Mouse (Mus musculus): ENCODE results near the gene Crtam. TPM values are rescaled to one million over a fixed set of nuclear protein-coding genes. Genes with fewer than 3 reads are reported as not detected.

Gene Crtam
- total RNA-seq, 2 experiments from 2014 or later = not detected

- DNase-seq (ENCODE audit: low spot score in 2 of 2) = peak in 1 of 2 experiments; percentile 21
Observed at GRCm38 (mm10) chr9:41011512-41012436, 7.3 kb upstream of the Crtam start.

DNA sequence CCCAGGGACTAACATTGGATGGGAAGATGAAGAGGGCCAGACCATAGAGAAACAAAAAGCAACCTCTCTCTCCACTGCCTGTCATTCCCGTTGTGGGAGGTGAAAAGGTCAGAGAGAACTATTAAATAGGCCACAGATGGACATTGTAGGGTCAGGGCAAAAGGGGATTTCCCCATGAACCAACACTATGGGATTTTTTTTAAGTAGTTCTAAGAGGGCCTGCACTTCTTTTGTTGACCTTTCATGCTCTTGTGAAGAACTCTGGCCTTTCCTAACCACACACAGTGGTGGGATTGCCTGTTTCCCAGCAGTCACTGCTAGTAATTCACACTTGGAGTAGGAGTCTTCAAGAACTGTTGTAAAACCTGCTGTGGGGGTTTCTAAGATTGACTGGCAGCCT, 3.4 kb upstream of the Crtam start:
- DNase-seq (ENCODE audit: low spot score in 2 of 2) = no peak

DNA sequence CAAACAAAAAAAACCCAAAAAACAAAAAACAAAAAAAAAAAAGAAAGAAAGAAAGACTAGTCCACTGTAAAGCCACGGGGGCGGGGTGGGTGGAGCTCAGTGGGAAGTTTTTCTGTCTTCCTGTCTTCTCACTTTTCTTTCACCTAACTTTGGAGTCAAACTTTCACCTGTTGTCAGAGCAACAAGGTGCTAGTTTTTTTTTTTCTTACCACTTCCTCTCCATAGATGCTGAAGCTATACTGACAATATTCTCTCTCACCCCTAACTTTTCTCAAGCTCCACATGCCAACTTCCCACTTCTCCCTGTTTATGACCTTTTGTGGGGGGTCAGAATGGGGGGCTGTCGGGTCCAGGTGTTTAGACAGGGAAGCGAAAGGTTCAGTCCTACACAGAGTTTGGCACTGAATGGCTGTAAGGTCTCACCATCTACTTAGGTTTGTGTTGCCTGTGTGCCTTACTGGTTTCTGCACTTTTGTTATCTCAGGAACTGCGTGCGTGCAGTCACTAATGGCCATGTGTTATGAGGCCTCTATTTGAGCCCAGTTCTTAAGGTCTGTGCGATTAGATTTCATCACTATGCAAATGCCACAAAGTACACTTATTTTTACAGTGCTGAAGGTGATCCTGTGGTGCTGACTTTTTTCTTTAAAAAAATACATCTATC, 7.2 kb downstream of the Crtam start:
- DNase-seq (ENCODE audit: low spot score in 2 of 2) = no peak

DNA sequence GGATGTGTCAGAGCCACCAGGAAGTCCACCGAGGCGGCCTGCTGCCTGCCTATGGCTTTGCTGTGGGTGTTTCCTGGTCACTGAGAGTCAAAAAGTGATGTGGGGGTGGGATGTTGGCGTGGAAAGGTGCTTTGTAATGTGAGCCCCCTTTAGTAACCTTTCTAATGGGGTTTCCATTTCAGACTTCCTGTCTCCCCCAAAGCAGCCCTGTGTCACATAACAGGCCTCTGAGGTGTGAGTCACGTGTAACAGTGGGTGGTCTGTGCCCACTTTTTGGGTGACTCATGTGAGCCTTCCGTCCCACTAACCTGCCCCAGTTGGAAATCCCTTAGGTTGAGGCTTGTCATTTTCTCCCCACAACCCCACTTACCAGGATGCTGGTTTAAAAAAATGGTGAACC, 10.4 kb downstream of the Crtam start:
- no peak for DNase-seq (ENCODE audit: low spot score in 2 of 2)

DNA sequence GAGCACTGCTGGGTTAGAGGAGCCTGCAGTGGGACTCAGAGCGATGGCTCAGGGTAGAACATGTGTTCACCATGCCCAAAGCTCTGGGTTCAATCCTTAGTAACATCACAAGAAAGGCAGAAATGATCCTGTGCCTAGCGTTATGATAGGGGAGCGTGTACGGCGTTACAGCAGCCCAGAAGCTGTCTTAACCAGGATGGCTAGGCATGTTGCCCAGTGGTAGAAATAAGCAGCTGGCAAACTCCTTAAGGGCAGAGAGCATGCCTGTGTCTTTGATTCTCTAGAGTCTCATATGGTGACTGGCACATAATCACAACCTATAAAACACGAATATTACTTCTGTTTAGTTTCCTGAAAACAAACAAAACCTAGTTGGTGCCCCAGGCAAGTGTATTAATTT, 12.9 kb downstream of the Crtam start:
- no peak for DNase-seq (ENCODE audit: low spot score in 2 of 2)

- DNase-seq (ENCODE audit: low spot score in 2 of 2) = peak; percentile 65 to 77
Observed at GRCm38 (mm10) chr9:40989940-40990588, 14.4 kb downstream of the Crtam start.

- DNase-seq (ENCODE audit: low spot score in 2 of 2) = no peak
Observed at GRCm38 (mm10) chr9:40984313-40984712, 20.1 kb downstream of the Crtam start.

- no peak for DNase-seq (ENCODE audit: low spot score in 2 of 2)
Observed at GRCm38 (mm10) chr9:40983758-40984157, 20.7 kb downstream of the Crtam start.

GRCm38 (mm10) chr9:40982480-40982879, 21.9 kb downstream of the Crtam start:
- peak; percentile 17 to 28 for DNase-seq (ENCODE audit: low spot score in 2 of 2)

GRCm38 (mm10) chr9:40974042-40974801, 30.2 kb downstream of the Crtam start:
- peak in 1 of 2 experiments; percentile 6 for DNase-seq (ENCODE audit: low spot score in 2 of 2)

DNA sequence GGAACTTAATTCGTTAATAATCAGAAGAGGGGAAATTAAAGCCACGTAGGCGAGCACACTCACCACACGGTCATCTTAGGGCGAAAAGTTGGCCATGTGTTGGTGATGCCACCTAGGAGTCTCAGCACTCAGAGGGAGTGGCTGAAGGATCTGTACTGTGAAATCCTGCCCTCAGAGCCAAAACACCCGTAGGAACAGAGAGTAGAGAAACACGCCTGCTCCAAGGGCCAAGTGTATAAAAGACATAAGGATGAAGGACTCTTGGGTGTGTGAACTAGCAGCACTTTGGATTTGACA, 40.1 kb downstream of the Crtam start:
- DNase-seq (ENCODE audit: low spot score in 2 of 2) = no peak

DNA sequence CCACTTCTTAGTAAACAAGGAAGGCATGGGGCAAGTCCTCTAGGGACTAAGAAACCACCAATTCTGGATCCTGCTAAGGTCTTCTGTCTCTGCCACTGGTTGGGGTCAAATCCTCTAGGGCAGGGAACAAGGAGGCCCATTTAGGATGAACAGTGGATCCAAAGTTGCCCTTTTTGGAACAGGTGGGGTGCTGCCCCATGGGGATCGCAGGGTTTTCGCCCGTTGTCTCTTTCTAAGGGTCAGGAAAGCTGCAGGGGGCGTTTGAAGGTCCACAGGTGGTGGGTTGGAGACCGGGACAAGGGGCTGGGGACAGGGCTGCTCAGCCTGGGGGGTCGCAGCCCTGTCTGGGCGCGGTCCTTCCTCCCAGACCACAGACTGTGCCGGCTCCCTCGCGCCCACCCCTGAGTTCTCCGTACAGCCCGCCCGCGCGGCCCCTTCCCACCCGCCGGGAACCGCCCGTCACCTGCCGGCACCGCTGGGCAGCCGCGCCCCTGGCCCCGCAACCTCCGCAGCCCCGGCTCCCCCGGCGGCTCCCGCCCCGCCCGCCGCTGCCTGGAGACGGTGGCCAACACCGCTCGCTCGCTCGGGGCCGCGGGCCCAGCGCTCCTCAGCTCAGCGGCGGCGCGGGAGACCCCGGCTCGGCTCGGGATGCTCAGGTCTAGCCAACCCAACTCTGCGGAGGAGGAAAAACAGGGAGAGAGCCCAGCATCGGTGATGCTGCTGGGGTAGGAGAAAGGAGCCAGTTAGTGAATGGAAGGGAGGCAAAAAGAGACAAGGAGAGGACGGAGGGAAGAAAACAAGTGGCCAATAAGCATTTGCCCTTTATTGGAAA, 40.6 kb downstream of the Crtam start, which contains the start of gene Jhy:
Gene Jhy (minus strand): TSS at position 533 of the 832 bp plus-strand sequence.
- DNase-seq (ENCODE audit: low spot score in 2 of 2) = no peak

DNA sequence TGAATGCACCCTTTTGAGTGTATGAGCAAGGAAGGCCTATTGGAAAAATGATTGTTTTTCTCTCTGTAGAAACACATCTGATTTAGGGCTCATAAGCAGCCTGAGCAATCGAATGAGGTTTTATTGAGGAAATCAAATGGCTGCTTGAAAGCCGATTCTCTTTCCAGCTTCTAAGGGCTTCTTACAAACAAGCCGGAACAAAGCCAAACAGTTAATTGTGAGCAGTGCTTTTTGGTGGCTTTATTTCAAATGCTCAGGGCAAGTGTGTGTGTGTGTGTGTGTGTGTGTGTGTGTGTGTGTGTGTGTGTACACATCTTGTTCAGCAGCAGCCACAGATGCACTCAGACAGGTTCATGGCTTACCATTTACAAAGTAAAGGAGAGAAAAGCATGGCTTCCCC, 43.0 kb downstream of the Crtam start:
- no peak for DNase-seq (ENCODE audit: low spot score in 2 of 2)

DNA sequence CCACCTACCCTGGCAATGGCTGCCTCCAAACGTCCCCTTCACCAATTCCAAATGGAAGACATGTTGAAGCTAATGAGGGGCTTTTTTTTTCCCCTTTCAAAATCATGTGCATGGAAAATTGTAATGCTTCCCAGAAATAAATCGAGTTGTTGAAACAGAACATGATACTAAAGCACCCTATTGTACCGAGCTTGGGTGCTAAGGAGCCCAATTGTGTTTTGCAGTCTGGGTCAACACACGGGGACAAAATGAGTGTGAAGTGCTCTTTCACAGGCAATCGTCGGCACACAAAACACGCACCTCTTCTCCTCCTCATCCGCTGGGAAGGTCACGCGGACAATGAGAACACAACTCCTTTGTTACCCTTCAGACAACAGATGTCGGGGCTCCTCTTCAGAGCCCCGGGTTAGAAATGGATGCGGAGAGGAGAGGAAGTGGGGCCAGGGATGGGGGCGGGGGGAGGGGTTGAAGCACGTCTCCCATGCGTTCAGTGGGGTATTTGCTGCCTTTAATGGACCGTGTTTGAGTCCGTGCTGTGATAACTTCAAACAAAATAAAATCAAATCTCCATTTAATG, 55.3 kb downstream of the Crtam start:
- no peak for DNase-seq (ENCODE audit: low spot score in 2 of 2)

DNA sequence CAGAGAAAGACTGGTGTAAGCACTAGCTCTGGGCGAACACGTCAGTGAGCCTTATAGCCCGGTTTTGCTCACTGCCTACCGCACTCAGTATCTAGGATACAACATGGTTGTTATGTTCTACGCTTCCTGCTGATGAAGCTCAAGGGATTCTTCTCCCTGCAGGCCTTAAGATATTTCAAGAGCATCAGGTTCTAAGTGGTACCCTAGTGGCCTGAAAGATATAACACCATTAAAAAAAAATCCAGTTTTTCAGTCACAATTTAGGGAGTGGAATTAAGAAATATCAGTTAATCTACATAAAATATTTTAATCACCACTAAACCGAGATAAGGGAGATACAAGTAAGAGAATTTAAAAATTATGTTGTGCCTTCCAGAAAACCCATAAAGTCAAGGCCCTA, 56.0 kb downstream of the Crtam start:
- no peak for DNase-seq (ENCODE audit: low spot score in 2 of 2)

DNA sequence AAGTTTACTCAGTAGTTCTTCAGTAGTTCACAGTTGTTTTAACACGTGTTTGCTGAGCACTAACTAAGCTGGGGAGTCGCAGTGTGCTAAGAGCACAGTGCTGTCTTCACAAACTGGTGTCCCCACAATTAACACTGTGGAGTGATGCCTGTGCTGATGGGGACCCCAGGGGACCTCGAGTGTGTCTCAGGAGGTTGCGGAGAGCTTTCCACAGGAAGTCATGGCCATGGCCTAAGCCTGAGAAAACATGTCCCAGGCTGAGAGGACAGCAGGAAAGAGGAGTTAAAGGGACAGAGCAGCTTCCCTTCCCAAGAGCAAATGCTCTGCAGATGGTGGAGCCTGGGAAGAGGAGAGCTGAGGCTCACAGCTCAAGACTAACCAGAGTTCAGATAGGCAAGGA, 57.3 kb downstream of the Crtam start:
- DNase-seq (ENCODE audit: low spot score in 2 of 2) = no peak

GRCm38 (mm10) chr9:40937425-40937824, 67.0 kb downstream of the Crtam start:
- peak in 1 of 2 experiments; percentile 3 for DNase-seq (ENCODE audit: low spot score in 2 of 2)

- no peak for DNase-seq (ENCODE audit: low spot score in 2 of 2)
Observed at GRCm38 (mm10) chr9:40933323-40933722, 71.1 kb downstream of the Crtam start.

DNA sequence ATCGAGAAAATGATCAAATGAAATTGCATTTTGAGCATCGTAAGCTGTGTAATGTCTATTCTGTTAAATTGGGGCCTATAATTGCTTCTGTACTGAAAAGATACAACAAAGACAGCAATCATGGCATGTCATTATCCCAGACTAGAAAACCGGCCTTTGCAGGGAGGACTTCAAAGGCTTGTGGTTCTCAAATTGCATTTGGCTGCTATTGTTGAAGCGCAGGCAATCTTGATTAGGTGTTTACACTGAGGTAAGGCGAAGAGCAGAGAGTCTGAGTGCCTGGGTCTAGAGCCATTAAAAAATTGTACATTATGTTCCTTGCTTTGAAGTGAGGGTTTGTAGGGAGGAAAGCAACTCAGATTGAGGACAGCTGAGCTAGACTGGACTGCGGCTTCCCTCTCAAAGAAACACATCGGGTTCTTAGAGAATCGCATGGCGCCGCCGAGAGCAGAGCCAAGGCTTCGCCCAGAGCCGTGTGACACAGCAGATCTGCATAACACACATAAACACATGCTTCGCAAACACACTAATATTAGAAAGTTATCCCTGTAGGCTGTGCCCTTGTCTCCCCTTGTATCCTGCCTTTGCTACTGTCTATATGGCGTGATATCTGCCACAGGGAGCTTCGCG, 77.0 kb downstream of the Crtam start:
- DNase-seq (ENCODE audit: low spot score in 2 of 2) = no peak
